Mouse (Mus musculus) frontal cortex, postnatal 25 days (tissue): ENCODE data around the gene Wdfy1.

Experiments
- DNase-seq, 2 experiments: peaks; one replicate each; pipeline ENCODE4 v3.0.0; 2022; ENCODE audit warnings: low spot score in 2 of 2

The Wdfy1 gene

GRCm38 (mm10) chr1:79711147-79712126 lies 64.5 kb downstream of the Wdfy1 start:
- DNase-seq = no peak

- DNase-seq = no peak
These were observed 65.3 kb downstream of the Wdfy1 start for GRCm38 (mm10) chr1:79710678-79711077.

- DNase-seq = no peak
These were observed 65.7 kb downstream of the Wdfy1 start for GRCm38 (mm10) chr1:79710216-79710615.

GRCm38 (mm10) chr1:79707383-79707782 lies 68.6 kb downstream of the Wdfy1 start:
- no peak for DNase-seq

- DNase-seq = no peak
These were observed 69.2 kb downstream of the Wdfy1 start for GRCm38 (mm10) chr1:79706707-79707106.

- DNase-seq = no peak
These were observed 71.3 kb downstream of the Wdfy1 start for GRCm38 (mm10) chr1:79704672-79705071.

GRCm38 (mm10) chr1:79703520-79703919 lies 72.4 kb downstream of the Wdfy1 start:
- DNase-seq = no peak

- no peak for DNase-seq
These were observed 77.4 kb downstream of the Wdfy1 start for GRCm38 (mm10) chr1:79698506-79698905.

GRCm38 (mm10) chr1:79697382-79697781 lies 78.6 kb downstream of the Wdfy1 start:
- no peak for DNase-seq

- no peak for DNase-seq
These were observed 79.0 kb downstream of the Wdfy1 start for GRCm38 (mm10) chr1:79696933-79697332.

- DNase-seq = no peak
These were observed 83.5 kb downstream of the Wdfy1 start for GRCm38 (mm10) chr1:79692482-79692881.

GRCm38 (mm10) chr1:79687254-79687653 lies 88.7 kb downstream of the Wdfy1 start:
- no peak for DNase-seq

GRCm38 (mm10) chr1:79684027-79684426 lies 91.9 kb downstream of the Wdfy1 start:
- DNase-seq = no peak

GRCm38 (mm10) chr1:79682936-79683335 lies 93.0 kb downstream of the Wdfy1 start:
- DNase-seq = no peak

- no peak for DNase-seq
These were observed 95.2 kb downstream of the Wdfy1 start for GRCm38 (mm10) chr1:79680777-79681176.

GRCm38 (mm10) chr1:79678117-79678684 lies 97.7 kb downstream of the Wdfy1 start:
- no peak for DNase-seq

- DNase-seq = no peak
These were observed 100.2 kb downstream of the Wdfy1 start for GRCm38 (mm10) chr1:79675716-79676115.

- DNase-seq = peak; percentile 13 to 16
These were observed 104.2 kb downstream of the Wdfy1 start, which contains the start of gene Ap1s3 for GRCm38 (mm10) chr1:79671543-79672337. Gene Ap1s3, minus strand, starts transcription at chr1:79671972.

GRCm38 (mm10) chr1:79671196-79671542 lies 104.8 kb downstream of the Wdfy1 start:
- no peak for DNase-seq

- DNase-seq = no peak
These were observed 106.4 kb downstream of the Wdfy1 start for GRCm38 (mm10) chr1:79669419-79669974.

- no peak for DNase-seq
These were observed 111.0 kb downstream of the Wdfy1 start for GRCm38 (mm10) chr1:79664911-79665310.

GRCm38 (mm10) chr1:79659598-79659997 lies 116.3 kb downstream of the Wdfy1 start:
- DNase-seq = no peak
